Mouse (Mus musculus): ENCODE measurements around the gene Tgfbr3.

The Tgfbr3 gene

DNA sequence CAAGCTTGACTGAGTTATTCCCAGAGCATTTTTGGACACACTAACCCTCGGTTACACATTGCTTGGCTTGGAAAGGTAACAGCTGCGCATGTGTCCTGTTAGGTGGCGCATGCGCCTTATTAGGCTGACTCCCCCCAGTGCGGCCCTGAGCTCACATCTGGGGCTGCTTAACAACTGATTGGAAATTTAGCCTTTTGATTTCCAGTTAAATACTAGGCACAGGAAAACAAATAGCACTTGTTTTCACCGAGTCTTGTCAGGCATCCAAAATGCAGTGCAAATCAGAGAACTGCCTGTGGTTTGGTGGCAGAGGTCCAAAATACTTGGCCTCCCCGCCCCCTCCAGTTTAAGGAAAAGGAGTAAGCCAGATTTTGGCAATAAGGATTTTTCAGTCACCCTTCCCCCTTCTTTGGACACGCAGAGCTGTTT, 121.5 kb downstream of the Tgfbr3 start:
- DNase-seq: peak; percentile 90 to 92

DNA sequence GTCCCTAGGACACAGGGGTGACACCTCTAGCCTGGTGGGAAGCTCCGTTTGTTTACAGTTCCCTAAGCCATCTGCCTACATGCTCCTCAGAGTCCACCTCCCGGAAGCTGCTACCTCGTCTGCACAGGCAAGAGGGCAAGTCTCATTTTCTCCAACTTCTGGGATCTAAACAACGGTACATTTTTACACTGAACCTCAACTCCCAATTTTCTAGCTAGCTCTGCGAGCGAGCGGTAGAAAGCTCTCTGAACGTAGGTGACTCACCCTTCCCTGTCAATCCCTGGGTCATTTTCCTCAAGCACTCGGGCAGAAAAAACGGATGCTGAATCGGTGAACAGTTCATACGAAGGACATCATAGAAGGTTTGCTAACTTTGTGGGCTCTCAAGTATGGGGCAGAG, 122.1 kb downstream of the Tgfbr3 start:
- peak in 1 of 2 experiments; percentile 27 for DNase-seq

DNA sequence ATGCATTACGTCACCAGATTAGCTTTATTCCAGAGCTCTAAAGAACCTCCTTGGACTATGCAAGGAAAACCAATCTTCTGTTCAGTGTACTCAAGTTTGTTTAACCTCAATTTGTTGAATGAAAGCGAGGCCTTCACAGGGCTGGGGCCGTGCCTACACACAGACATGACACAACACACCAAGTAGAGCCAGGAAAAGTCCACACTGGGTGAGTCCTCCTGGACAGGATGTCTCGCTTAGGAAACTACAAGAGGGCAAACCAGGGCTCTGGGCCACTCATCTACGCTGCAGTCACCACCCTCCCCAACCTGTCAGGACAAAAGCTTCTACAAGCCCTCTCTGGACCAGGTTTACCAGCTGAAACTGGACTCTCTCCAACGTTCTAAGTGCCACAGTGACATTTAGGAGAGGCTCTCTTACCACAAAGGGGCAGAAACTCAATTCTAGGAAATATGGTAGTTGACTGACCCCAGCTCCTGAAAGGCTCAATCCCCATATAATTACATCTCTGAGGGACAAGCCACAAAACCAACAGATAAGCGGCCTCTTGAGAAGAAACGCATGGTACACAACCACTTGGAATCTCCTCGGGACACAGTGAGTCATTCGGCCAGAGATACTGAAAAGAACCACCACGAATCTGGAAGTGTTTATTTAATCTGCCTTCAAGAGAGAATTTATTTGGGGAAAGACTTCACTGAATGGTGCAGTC, 122.6 kb downstream of the Tgfbr3 start:
- DNase-seq: peak in 1 of 2 experiments; percentile 36

DNA sequence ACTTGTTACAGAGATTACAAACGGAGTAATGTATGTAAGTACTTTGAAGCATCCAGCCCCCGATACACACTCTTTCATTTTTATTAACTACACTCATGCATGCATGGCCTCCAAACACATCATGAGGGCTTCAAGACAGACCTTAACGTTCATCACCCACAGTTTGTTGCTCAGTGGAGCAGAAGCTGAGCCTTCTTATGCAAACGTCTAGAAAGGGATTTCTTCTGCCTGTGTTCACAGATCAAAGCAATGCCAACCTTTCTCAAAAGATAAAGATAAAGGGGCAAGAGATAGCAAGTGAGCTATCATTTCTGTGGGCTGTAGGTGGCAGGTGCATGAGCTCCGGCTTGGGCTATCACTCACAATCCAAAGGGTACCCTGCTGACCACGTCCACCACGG, 123.7 kb downstream of the Tgfbr3 start:
- no peak for DNase-seq

DNA sequence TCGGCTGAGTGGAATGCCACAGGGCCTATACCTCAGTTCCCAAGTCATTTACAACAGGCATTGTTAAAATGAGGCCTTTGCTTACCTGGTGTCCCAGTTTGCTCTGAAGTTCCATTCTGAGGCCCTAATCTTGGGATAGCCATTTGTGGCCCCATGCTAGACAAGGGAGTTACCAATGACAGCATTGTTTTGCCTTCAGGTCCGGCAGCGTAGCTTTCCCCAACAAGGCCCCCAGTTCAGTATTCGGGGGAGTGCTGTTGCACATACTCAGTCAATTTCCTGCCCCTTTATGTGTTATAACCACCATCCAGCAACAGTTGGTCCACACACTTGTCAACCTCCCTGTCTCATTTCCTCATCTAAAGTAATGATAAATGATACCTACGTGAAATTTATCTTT, 124.2 kb downstream of the Tgfbr3 start:
- DNase-seq: no peak

DNA sequence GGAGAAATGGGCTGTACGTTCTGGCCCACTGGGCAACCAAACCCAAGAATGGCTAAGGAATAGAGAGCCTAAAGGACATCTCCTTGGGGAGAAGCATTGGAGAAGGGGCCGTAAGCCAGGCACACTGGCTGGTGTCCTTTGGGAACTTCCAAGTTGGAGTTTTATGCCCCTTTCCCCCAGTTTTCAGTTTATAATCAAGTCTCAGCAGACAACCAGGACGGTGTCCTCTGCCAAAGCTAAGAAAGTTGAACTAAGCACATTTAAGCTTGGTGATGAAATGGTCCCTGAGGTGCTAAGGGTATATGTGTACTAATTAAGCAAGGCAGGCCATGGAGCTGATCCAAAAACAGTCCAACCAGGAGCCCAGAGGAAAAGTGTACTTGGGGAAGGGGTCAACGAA, 124.6 kb downstream of the Tgfbr3 start:
- DNase-seq: no peak

DNA sequence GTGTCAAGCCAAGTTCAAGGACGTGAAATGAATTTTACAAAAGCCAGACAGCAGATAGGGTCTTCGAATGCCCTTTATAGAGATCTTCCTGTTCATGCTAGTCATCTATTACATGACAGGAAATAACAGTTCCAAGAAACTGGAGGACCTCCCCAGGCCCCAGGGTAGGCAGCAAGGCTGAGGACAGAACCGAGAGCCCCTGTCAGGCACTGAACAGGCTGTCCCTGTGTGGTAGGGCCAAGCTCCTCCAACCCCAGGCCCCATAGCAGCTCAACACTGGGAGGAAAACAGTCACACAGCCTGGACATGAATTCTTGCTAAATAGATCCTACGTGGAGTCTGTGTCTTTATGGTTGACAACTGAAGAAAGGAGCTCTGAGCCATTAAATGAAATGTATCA, 125.3 kb downstream of the Tgfbr3 start:
- no peak for DNase-seq

DNA sequence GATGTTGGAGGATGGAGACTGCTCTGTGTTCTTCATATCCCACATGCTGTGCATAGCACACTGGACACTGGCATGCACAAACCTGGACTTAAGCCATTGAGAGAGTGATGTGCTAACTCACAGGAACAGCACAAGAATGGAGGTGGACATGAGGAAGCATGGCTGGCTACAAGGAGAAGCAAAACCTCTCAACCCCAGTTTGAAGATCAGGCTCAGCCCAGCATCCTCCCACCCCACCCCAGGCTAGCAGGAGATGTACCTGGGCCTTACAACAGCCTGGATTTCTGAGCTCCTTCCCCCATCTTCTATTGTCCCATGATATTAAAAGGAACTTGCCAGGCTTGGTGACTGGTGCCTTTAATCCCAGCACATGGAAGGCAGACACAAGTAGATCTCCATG, 126.1 kb downstream of the Tgfbr3 start:
- no peak for DNase-seq

DNA sequence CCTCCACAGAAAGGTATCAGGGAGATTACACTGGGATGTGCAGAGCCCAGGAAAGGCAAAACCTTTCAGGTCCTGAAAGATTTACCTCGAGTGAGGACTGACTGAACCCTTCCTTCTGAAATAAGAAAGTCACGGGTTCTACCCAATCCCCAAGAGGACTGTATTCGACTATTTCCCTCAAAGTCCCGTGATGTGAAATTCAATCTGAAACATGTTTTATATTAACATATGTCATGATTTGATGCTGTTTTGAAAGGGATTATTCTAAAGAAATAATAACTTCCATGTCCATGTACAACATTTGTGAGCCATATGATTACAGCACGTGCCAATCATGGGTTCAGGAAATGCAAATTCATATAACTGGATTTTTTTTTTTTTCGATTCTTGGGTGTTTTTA, 126.6 kb downstream of the Tgfbr3 start:
- DNase-seq: no peak

DNA sequence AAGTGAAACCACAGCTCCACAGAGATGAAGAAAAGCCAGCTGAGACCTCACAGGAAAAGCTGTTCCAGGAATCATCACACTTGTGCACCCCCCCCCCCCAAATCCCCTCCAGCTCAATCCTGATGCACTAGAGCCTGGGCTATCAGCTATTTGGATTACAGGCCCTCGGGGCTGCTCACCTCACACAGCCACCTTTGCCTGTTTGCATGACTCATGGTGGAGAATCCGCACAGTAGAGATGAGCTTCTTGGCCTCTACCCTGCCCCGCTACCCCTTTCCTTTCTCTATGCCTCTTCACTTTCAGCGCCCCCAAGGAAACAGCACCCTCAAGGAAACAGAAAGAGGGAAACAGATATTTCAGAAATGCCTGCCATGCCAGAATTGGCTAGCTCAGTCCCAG, 127.1 kb downstream of the Tgfbr3 start:
- DNase-seq: no peak

DNA sequence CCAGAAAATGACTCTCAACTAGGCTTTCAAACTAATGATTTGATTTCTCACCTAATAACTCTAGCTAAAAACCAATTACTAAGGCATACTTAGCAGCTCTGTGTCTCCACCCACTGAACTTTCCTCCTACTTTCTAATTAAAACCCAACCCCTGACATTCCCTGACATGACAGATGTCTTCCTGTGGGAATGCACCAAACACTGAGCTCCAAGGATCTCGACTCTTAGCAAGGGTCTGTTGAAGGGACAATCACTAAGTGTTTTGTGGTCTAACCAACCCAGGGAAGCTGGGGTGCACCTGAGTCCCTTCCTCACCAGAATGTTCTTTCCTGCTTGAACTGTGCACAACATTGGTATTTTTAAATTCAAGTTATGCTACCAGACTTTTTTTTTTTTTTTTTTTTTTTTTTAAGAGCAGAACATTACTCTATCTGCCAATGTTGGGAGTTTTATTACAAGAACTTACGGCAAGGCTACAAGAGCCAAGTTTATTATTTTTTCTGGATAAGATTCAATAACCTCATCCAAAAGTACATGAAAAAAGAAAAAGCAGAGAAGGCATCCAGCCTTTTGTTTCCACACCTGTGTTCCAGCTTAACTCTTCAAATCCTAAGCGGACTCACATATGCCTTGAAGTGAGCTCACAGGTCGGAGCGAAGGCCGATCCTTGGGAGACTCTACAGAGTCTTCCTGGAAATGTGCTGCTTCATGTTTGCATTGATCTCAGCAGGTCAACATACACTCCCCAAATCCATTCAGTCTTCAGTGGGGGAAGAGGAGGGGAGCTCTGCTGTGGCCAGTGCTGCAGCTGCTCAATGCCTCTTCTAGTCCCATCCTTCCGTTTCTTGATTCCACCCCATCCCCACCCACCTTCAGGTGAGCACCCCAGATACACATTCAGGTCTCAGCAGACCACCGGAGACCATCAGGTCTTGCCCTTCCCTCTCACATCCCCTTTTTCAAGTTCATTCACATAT, 129.2 kb downstream of the Tgfbr3 start:
- DNase-seq: peak; percentile 34 to 61

DNA sequence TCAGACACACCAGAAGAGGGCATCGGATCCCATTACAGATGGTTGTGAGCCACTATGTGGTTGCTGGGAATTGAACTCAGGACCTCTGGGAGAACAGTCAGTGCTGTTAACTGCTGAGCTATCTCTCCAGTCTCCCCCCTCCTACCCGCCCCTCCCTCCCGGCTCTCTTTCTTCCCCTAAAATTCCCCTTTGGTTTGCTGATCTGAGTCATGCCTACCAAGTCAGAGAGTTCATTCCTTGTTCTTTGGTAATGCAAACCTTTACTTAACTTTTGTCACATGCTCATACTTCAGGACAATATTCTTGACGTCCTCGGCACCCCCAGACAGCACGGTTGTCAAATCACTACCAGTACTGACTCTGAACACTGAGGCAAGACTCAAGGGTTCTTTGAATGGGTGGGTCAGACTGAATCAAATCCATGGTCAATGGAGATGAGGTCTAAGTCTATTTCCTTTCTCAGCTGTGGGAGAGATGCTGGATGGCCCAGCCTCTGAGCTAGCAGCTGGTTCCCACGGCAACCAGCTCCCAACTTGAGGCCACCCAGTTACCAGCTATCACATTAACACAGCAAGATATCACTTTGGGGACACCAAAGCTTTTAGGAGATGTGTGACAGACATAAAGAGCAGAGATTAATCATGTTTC, 130.8 kb downstream of the Tgfbr3 start:
- DNase-seq: no peak

DNA sequence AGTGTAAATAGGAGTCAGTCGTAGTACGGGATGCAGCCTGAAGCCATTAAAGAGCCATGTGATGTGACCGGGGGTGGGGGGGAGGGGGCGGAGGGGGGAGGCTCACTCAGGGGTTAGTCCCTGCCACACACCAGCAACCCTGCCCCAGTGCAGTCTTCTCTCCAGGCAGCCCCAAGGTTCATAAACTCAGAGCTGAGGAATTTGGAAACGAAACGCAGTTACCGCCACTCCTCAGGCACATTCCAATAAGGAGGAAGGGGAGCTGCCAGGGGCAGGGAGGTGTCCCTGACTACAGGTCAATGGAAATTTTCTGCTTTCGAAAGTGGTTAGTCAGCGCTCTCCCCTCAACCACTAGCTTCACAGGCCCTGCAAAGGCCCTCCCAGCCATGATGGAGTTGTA, 132.0 kb downstream of the Tgfbr3 start:
- DNase-seq: peak; percentile 41 to 44

DNA sequence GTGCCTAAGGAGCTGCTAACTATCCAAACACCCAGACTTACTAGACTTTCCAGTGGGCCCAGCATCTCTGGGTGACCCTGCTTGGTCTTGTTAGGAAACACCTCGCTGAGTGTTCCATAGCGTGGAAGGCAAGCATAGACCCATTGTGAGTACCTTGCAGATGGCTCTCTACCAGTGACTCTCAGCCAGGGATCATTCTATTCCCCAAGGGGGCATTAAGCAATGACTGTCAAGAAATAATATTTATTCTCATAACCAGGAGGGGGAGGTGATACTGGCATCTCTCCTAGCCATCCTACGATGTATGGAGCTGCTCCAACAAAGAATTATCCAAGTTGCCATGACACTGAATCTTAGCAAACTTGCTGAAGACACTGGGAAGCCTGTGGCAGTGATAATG, 133.3 kb downstream of the Tgfbr3 start:
- no peak for DNase-seq

DNA sequence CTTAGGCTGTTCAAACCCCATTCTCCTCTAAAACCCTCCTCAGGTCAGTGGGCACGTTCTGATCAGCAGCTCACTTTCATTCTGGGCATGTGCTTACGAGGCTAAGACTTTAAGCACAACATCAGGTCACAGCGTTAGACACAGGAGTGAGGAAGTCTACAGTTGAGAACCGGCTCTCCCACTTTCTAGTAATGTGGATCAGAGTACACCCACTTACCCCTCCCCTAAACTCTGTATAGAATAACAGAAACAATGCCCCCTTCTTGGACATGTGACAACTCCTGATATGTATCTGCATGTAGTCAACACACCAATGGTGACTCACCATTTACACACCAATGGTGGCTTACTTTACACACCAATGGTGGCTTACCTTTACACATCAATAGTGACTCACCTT, 136.4 kb downstream of the Tgfbr3 start:
- DNase-seq: no peak

DNA sequence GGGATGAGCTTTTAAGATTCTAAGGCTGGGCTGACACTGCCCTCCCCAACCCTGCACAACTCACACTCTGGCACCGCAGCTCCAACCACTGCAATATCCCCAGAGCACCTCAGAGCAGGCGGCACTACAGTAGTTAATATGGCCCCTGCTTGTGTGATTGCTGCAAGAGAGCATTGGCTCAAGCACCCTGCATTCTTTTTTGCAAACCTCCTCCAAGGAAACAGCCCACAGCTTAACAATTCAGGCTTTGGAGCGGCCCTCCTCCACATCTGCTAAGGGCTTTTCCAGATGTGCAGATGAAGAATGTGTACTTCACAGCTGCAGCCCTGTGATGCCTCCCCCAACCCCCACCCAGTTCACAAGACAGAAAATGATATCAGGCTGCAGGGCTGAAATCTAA, 138.1 kb downstream of the Tgfbr3 start:
- no peak for DNase-seq

DNA sequence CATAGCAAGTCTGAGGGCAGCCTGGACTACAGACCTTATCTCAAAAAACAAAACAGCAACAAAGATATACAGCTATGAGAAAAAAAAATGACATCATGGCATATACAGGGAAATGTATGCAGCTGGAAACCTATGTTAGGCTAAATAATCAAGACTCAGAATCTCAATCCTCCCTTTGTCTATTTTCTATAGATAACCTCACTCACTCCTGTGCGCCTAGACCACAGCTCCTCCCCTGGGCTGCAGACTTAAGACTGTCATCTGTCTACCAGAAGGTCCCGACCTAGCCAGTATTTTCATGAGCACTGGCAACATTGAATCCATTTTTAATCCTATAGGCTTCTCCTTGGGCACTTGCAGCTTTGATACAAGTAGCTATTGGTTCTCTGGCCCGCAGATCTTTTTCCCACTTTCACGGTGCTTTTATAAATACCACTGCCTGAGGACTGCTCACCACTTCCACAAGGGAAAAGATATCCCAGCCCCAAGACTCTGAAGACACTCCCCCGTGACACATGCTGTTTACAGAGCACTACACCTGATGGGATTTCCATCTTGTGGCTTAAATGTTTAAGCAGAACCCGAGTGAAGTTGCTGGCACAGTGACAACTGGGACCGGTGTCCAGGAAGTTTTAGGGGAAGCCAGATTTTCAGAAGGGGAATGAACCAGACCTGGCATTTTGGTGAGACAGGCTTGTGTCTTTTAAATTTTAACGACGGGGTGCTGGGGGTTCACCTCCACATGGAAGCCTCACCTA, 138.7 kb downstream of the Tgfbr3 start:
- peak in 1 of 2 experiments; percentile 30 for DNase-seq

DNA sequence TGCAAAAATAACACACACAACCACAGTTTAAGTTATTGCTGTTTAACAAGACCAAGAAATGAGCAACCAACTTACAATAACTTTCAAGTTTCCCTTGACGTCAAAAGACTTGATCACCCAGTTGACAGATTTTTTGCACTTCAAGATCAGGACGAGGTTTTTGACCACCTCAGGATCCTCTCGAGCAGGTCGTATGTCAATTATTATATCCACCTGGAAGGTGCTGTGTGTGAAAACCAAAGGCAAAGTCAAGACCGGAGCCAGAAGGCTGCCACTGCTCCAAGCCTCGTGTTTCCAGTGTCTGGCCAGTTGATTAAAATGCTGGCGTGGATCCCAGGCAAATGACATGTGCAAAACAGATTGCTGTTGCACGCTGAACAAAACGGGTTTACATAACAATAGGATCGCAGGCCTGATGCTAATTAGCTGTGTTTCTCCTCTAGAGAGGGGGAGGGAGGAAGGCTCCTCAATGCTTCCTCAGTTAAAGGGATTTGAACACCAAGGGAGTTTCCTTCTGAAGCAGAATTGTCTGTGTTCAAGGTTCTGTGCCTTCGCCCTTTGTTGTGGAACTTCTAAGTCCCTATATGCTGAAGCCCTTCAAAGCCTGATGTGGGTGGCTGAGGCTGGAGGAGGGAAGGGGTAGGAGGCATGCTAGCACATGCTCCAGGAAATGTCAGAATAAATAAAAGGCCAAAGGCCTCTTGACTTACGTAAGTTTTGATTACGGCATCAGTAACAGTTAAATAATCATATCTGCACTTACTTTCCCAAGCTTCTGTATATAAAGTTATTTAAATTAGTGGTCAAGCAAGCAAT, 141.3 kb downstream of the Tgfbr3 start:
- DNase-seq: peak; percentile 78 to 81

DNA sequence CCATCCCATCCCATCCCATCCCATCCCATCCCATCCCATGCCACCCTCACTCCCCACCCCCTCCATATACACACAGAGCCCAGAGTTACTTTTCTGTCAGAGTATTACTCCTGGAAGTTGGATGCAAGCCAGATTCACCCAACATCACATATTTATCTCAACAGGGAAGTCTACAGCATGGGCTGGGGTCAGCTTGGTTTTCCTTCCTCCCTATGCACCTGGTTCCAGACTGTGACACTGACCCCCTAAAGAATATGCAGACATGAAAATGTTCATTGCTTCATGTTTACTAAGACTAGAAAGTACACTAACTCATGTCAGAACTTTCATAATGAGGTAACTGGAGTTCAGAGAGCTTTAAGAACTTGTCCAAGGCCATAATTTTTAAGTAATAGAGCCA, 142.0 kb downstream of the Tgfbr3 start:
- DNase-seq: no peak

DNA sequence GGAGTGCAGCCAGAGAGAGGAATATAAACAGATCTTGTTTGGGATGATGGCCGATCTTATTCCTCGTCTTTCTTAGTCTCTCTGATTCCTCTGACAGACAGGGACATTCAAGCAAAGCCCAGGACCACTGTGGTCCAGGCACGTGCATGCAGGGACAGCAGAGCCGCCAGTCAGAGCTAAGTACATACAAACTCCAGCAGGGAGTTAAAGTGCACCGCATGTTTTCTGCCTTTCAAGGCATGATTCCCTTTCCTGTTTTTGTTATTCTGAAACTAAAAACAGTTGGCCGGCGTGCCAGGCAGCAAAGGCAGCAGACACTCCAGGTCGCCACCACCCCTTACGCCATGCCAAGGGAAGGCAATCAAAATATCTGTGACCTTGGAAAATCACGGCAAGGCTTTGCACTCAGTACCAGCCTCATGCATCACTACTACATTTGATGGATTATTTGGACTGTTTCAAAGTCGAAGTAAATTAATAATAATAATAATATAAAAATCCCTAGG, 143.3 kb downstream of the Tgfbr3 start:
- peak; percentile 31 to 53 for DNase-seq

DNA sequence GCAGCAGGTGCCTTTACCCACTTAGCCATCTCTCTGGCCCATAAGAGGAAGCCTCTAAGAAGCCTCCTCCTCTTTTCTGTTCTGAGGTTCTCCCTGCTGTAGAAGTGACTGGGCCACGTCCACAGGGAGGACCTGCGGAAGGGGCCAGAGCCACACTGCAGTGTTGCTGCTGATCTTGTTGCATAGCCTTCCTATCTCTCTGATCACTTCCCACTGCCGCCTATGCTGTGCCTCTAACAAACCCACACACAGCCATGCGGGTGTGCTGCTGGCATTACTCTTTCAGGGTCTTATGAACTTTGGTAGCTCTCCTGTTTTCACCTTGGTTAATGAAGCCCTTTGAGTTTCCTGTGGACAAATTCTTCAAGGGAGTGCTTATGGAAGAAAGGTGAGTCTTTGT, 144.3 kb downstream of the Tgfbr3 start:
- DNase-seq: no peak

Data from kidney, postnatal 36 days (tissue).